Mouse (Mus musculus) right cerebral cortex, postnatal 25 days (tissue): ENCODE results near the gene Nob1.

Experiments used
- DNase-seq: peaks from one replicate; pipeline ENCODE4 v3.0.0; 2022

Gene Nob1

DNA sequence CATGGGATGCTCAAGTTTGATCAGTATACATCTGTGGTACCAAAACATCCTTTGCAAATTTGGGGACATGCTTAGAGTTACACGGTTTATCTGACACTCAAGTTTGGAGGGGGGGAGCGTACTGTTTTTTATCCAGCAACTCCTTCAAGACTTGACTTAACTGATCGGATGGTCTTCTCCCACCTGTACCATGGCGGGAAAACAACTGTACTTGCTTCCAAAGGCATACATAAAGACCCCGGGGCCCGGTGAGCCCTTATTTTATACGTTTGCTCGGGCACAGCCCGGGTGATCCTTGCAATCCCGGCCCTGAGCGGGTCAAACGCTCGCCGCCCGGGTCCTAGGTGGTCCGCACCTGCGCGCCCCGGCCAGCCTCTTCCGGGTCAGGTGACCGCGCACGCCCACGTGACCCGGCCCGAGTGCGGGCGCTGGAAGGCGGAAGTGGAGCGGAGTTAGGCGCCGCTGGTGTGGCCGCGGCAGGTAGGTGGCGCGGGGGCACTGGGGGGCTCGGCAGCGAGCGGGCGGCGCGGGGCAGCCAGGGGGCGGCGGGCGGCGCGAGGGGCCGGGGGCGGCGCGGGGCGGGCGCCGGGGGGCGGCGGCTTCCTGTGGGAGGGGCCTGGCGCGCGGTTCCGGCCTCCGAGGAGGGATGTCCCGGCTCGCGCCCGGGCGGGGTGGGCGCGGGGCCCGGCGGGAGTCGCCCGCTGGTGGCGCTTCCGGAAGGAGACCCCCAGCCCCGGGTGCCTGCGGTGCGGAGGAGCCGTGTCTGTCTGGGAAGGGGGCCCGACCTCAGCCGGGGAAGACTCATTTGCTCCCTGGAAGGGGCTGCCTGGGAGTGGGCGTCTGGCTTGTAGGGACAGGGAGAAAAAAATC, 11.3 kb upstream of the Nob1 start, which contains the start of gene Wwp2:
TSS of gene Wwp2 (plus strand) at position 404 of the 870 bp plus-strand sequence.
- DNase-seq: peak; percentile 76

DNA sequence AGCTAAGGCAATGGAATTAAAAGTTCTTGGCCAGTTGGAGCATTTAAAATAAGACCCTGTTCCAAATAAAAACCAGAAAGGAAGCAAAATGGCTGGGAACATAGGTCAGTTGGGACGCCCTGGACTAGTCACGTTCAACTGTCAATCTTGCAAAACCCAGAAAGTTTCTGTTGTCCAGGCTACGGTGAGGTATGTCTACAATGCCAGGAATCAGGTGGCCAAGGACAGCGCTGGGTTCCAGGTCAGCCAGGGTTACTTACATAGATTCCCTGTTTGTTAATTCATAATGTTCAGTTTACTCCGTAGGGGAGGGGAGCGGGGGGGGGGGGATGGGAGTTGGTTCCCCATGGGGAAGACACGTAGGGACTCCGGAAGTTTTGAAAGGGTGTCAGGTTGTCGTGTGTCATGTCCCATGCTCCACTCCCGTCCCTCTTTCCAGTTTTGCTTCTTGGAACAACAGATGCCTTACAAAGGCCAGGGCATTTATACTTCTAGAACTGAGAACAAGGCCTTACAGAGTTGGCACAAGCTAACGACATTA, 10.6 kb upstream of the Nob1 start:
- no peak for DNase-seq

DNA sequence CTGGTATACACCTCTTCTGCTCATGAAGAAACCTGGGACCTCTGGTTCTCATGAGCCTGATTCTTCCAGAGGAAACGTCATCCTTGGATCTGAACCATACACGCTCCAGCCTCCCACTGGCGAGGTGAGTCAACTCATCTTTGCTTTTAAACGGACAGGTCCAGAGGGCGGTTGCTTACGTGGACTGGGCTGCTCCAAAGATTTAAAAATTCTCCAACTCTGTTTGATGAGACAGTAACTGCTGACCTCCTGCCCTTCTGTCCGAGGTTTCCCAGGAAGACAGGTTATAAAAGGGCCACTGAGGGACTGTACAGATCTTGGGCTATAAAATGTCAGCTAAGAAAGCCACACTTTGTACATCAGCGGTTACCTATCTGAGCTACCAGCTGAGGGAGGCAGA, 6.0 kb upstream of the Nob1 start:
- no peak for DNase-seq

DNA sequence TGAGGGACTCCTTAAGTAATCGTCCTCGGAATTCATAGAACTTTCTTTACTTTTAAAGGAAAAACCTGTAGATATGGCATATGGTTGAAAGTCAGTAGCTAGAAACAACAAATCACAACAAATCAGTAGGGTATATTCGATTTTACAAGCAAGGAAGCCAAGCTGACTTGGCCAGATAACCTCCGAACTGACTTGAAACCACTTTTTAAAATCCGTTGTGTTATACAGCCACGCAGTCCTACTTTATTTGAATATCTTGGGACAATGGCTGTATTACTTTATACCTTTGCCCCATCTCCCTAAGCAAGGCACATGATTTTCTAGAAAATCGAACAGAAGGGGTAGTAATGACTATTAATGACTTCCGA, 363 bp upstream of the Nob1 start:
- no peak for DNase-seq

DNA sequence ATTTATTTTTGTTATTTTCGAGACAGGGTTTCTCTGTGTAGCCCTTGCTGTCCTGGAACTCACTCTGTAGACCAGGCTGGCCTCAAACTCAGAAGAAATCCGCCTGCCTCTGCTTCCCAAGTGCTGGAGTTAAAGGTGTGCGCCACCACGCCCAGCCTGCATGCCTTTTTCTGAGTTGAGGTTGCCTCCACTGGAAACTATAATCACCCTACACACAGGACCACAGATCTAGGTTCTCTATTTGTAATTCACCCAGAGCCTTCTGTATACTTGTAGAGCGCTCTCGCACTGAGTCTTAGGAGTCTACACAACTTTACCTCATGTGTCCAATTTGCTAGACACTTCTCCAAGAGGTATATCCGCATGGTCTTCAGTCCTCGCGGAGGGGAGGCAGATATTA, 675 bp downstream of the Nob1 start:
- DNase-seq: no peak

DNA sequence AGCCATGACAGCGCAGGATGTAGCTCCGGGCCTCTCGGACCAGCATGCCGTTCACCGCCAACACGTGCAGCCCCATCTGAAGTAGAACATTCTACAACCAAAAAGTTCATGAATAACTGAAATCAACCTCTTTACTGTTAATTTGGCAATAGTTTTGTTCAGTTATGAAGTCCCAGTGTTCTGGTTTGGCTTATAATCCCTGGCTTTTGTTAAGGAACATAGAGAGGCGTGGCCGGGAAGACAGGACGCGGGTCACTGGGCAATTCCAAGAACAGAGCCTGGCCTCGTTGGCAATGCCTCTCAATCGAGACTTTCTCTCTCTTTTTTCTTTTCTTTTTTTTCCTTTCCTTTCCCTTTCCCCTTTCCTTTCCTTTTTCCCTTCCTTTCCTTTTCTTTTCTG, 7.8 kb downstream of the Nob1 start:
- no peak for DNase-seq

DNA sequence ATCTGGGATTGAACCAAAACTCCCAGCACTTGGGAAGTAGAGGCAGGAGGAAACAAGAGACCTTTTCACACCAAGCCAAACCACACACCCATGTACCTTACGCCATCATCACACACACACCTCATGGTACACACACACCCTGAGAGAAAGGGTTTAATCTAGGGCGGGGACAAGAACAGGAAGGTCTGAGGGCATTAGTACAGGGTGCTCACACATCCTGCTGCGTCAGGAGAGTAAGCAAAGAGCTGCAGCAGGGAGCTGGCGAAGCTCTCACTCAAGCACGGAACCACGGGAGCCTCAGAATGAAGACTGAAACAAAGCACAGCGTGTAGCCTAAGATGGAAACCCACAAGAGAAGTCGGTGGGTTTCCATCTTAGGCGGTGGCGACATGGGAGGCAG, 11.0 kb downstream of the Nob1 start:
- no peak for DNase-seq

DNA sequence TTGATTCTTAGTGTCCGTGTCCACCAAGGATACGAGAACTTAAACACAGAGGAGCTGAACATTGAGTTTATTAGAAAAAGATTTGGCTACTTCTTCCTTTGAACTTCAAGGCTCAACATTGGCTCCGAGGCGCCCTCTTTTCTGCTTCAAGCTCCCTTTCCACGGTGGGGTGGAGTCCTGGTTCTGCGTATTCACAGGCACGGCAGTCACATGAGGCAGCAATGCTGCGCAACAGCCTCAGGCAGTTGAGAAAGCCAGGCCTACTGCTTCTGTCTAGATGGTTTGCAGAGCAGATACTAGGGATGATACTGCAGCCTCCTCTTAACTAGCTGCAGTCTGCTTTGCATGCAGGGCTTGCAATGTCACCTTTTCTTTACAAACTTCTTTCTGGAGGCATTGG, 12.3 kb downstream of the Nob1 start:
- DNase-seq: no peak

DNA sequence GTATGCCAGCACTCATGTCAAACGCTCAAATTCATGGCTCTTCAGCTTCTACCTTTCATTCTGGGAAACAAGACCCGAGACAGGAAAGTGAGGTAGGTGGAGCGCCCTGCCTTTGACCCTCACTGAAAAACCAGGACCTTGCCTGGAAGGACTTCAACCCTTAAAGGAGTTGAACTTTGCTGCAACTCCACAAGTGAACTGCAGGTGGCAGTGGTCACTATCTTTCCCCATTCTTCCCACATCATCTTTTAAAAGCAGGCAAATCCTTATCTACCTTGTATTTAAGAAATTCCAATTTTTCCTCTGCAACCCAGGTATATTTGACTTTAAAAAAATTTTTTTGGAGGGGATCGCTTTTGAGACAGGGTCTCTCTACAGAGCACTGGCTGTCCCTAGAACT, 13.5 kb downstream of the Nob1 start:
- no peak for DNase-seq

DNA sequence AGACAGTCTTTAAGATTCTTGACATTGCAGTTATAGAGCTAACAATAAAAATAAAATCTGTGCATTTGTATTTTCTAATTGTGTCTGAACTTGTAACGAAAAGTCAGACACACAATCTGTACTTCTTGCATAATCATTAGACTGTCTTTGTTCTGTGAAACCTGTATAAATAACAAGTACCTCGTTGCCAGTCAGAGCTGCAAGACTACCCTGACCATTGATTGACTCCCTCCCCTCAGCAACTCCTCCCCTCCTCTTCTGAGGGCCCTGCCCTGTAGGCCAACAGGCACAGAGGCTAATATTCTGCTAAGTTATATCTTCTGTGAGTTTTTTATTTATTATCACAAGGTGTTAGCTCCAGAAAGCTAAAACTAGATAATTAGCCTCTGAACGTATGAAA, 18.9 kb downstream of the Nob1 start:
- no peak for DNase-seq

DNA sequence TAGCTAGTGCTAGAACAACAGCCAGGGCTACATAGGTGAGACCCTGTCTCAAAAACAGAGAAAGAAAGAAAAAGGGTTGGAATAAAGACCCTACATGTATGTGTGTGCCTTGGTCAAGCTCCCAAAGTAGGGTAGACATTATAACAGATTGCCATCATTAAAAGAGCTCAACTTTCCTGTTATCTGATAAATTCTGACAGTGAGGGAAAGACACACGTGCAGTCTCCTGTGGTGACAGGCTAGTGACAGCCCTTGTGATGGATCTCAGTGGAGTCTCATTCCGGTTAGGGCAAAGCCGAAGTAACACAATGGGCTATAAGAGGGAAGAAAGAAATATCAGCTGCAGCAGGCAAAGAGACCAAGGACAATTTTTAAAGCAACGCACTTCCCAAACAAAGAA, 20.8 kb downstream of the Nob1 start:
- DNase-seq: no peak

DNA sequence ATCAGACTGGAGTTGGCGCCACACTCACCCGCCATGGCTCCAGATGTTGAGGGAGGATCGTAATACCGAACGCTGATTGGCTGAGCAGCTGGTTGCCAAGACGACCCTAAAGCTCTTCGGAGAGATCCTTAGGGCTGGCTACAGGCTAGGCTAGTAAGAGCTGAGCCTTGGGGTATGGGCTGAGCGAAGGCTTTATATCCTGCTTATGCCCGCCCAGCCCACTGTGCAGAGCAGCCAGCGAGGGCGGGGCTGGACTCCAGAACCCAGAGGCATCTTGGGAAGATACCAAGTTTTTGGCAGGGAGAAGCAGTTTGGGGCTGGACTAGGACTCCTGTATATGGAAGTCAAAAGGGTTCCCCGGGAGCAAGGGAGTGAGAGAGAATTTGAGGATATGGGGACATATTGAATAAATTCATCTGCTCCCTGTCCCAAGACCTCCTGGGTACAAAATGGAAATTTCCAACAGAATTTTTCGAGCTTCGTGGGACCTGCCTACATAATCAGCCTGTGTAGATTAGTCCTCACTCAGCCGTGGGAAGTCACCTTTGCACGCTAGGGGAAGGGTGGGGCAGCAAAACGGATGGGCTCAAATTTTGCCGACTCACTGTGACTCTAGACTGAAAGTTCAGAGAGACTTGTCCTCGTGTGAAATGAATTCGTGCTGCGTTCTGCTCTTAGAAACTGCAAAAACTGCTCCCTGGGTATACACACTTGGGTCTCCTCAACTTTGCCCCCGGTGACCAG, 21.6 kb downstream of the Nob1 start, which contains the start of gene Nqo1:
TSS of gene Nqo1 (minus strand) at position 169 of the 744 bp plus-strand sequence.
- peak; percentile 53 for DNase-seq

DNA sequence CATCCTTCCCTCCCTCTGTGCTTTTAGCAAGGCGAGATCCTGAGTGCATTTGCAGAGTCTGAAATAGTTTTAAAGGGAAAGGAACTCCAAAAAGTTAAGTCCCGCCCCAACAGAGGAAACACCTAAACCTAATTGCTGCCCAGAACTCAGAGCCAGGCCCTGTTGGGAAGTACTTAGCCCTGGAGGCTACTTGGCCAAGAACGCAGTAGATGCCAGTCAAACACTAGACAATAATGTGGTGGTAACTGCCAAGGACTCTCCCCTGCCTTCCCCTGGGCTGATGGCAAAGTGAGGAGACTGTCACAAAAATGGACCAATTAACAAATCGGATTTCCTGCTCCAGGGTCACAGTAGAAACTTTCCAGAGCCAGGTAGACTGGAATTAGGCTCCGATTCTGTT, 23.0 kb downstream of the Nob1 start:
- no peak for DNase-seq

DNA sequence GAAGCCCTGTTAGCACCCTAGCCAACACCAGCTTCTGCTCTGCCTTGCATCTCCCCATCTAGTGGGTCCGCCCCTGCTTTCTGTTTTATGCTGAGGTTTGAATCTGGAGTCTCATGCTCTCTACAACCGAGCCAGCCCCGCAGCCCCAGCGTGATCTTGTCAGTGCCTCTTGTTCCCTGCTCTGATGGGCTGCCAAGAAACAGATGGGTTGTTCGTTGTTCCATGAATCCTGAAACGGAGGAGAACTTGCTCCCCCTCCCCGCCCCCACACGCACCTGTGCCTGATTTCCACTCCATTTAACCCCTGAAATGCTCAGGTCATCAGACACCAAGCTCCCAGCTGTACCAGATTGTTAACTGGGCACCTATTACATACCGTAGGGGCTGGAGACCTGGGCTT, 25.4 kb downstream of the Nob1 start:
- DNase-seq: no peak

DNA sequence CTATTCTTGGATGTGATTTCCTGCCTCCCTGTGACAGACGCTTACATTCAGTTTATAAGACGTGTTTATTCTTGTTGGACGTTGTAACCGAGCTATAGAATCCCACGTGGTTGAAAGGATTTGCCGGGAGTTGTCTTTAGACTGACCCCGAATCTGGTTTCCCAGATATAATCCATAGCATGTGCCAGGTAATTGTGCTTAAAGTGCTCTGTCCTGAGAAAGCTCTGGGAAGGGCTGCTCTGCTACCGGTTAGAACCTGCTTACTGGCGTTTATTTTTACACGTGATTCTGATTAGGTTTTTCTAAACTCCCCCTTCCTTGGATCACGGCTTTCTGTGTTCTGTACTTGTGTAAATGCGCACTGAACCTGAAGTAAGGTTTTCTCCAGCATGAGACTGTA, 27.2 kb downstream of the Nob1 start:
- DNase-seq: no peak

DNA sequence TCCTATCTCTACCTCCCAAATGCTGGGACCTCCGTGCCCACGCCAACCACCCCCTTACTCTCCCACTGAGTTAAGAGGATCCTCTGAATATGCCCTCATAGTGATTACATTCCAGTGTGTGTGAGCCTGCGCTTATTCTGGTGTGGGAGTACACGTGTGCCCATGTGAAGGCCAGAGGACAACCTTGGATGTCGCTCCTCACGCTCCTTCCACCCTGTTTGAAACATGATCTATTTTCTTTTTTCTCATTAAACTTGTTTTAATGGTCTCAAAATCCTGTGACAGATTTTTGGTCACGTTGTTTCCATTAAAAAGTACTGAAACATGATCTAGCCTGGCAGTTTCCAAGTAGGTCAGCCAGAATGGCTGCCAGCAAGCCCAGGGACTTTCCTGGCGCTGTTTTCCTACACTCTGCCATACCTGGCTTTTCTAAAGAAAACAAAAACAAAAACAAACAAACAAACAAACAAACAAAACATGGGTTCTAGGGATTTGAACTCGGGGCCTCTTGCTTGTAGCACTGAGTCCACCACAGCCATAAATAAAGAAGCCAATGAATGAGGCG, 28.7 kb downstream of the Nob1 start:
- no peak for DNase-seq

DNA sequence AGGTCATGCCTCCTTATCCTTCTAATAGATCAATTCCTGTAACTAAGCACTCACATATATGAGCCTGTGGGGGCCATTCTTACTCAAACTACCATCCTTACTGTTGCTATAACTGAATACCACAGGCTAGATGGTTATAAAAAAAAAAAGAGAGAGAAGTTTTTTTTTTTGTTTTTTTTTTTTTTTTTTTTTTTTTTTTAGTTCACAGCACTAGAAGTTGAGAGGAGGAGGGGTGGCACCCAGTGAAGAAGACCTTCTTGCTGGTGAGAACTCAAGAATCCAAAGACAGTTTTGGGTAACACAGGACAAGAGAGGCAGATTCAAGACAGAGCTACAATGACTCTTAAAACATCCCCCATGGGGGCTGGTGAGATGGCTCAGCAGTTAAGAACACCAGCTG, 29.5 kb downstream of the Nob1 start:
- DNase-seq: no peak

DNA sequence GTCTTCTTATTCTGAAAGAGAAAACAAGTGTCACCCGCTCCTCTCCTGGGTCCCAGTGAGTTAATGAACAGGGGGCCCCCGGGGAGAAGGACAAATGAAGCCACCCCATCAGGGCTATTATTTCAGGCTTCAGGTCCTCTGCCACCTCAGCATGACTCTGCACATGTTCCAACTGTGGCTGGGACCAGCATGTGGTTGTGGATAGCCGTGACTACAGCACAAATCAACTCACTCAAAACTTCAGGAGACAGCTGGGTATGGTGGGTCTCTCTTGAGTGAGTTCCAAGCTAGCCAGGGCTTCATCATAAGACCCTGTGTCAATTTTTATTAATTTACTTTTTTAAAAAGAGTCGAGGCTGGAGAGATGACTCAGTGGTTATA, 33.7 kb downstream of the Nob1 start:
- DNase-seq: no peak

DNA sequence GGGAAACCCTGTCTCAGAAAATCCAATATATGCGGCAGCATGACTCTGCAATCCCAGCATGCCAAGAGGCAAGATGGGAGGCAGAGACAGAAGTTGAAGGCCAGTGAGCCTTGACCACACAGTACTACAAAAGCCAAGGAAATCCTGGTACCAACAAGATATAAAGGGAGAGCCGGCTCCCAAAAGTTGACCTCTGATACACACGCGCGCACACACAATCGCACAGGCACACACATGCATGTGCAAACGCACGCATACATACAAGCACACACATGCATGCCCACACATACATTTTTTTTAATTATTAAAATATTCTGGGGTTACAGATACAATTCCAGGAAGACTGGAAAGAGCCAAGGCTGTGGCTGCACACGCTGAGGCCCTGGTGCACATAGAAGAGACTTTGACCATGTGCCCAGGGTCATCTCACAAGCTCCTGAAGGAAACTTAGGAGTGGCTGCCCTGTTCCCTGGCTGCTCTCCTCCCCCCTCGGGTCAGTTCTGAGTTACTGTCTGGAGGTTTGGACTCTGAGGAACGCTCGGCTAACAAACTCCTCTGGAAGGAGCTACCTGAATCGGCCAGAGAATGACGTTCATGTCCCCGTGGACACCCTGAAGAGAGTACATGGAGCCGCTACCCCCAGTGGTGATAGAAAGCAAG, 34.2 kb downstream of the Nob1 start:
- no peak for DNase-seq

DNA sequence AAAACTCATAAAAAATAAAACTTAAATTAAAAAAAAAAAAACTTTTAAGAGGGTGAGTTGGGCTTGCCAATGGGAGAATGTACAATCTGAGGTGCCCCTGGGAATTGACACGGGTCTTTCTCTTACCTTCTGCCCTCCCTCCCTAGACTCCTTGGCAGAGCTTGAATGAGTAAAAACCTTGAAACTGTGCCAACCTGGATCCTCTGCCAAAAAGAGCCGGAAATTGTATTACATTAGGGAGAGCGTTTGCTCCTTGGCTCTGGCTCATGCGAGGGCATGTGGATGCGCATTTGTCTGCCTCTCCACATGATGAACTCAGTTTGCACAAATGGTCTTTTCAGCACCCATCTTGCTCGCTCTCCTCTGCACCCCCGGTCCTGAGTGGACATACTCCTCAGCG, 35.3 kb downstream of the Nob1 start:
- no peak for DNase-seq

DNA sequence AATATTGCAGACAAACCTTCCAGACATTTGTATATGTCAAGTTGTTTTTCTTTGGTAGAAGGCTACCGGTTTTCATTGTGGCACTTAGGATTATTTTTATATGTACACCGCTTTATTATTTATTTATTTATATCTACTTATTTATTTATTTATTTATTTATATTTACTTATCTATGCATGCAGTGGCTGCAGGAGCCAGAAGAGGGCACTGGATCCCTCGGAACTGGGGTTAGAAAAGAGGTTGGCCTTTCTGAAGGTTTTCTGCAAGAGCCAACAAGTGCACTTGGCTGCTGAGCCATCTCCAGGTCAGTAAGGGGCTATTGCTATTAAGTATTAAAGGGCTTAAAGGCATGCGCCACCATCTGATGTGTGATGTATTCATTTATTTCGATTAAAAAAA, 37.0 kb downstream of the Nob1 start:
- DNase-seq: no peak

DNA sequence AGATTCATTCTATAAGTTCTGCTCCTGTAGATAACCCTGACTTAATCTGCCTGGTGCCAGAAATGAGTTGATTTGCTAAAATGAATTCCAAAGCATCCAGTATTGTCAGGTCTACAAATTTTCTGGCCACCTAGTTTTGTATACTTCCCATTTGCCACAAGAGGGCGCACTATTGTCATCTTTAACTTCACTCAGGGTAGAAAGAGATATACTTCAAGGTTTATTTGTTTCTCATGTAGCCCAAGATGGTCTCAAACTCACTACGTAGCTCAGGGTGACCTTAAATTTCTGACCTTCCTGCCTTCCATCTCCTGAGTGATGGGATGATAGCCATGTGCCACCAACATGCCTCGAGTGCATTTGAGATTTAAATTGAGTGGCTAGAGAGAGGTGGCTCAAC, 38.2 kb downstream of the Nob1 start:
- no peak for DNase-seq

DNA sequence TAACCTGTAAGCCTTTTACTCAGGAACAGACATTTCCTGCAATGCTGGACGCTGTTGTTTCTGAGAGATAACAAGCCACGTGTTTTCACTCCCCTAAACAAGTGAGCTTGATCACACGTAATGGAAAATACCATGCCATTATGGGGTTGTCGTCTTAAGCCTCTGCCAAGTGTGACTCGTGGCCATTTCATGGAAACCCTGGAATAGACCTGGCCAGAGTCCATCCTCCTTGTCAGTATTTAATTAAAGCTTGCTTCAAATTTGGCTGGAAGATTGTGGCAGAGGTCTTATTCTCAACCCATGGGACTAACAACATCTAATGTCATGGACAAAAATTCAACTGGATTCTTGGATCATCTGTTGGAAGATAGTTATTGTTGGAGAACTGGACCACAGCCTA, 38.7 kb downstream of the Nob1 start:
- DNase-seq: no peak
